Mouse (Mus musculus) liver, postnatal 0 days (tissue): ENCODE measurements around the gene Usf1.

Source experiments
- CTCF ChIP-seq: sonication (generic); IDR thresholded peaks from 2 replicates; pipeline ENCODE4 v1.5.1; 2016; ENCODE audit warnings: antibody characterized with exemption, low read depth
- EP300 ChIP-seq: IDR thresholded peaks from 2 replicates; pipeline ENCODE4 v1.6.1; 2016; ENCODE audit warnings: antibody characterized with exemption, low read depth, mild to moderate bottlenecking

DNA sequence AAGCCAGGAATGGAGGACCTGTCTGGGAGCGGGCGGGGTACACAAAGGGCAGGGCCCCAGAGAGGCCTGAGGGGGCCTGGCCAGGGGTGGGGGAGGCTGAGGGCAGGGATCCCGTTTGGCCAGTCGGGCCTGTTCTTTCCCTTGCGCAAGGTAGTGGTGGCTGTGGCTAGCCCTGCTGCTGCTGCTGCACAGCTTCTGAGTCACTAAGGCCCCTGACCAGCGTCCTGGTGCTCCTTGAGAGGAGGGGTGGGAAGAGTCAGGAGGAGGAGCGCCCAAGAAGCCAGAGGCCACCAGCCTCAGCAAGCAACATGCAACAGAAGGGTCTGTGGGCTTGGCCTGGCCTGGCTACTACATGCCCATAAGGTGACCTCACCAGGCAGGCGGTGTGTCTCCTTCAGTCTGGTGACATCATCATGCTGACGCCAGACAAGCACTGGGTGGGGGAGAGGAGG lies 35.4 kb upstream of the Usf1 start:
- no peak for TF ChIP-seq CTCF
- TF ChIP-seq EP300 = no peak
